Mouse (Mus musculus): Measurements from ENCODE around the gene Adpgk. TPM values are rescaled to one million over a fixed set of nuclear protein-coding genes. Genes with fewer than 3 reads are reported as not detected.

The Adpgk gene
- total RNA-seq (2021) = 10 to 100 TPM; 14.8 to 16.2 TPM

GRCm38 (mm10) chr9:59290957-59291687, at the start of gene Adpgk:
Gene Adpgk, plus strand, starts transcription at chr9:59291558.
- DNase-seq (ENCODE audit: low spot score in 2 of 2) = peak; percentile 98 to 99
- intact Hi-C loops (cut with DNase I) = loop anchor here (1.0 kb wide), 1 partner anchor 195 kb away; the partner anchor contains the start of gene Arih1

- intact Hi-C loops (cut with DNase I) = no loop called here
- DNase-seq (ENCODE audit: low spot score in 2 of 2) = no peak
These were observed 46.2 kb upstream of the Adpgk start for GRCm38 (mm10) chr9:59245181-59245580.

- intact Hi-C loops (cut with DNase I) = no loop called here
- DNase-seq (ENCODE audit: low spot score in 2 of 2) = no peak
These were observed 44.8 kb upstream of the Adpgk start for GRCm38 (mm10) chr9:59246456-59247029.

GRCm38 (mm10) chr9:59249359-59249758, 42.0 kb upstream of the Adpgk start:
- intact Hi-C loops (cut with DNase I) = no loop called here
- no peak for DNase-seq (ENCODE audit: low spot score in 2 of 2)

DNA sequence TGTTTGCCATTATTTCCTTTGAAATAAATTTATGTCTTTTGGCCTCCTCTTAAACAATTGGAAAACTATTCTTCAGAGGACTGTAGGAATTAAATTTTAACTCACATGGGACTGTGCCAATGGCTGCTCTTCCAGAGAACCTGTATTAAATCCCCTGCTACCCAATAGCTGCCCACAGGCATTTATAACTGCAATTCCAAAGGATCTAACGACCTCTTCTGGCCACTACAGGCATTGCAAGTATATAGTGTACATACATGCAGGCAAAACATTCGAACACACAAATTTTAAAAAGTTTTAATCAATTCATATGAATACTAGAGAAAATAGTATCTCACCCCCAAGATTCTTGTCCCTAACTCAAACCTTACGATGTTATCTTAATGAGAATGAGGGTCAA, 41.1 kb upstream of the Adpgk start:
- intact Hi-C loops (cut with DNase I) = no loop called here
- DNase-seq (ENCODE audit: low spot score in 2 of 2) = no peak

DNA sequence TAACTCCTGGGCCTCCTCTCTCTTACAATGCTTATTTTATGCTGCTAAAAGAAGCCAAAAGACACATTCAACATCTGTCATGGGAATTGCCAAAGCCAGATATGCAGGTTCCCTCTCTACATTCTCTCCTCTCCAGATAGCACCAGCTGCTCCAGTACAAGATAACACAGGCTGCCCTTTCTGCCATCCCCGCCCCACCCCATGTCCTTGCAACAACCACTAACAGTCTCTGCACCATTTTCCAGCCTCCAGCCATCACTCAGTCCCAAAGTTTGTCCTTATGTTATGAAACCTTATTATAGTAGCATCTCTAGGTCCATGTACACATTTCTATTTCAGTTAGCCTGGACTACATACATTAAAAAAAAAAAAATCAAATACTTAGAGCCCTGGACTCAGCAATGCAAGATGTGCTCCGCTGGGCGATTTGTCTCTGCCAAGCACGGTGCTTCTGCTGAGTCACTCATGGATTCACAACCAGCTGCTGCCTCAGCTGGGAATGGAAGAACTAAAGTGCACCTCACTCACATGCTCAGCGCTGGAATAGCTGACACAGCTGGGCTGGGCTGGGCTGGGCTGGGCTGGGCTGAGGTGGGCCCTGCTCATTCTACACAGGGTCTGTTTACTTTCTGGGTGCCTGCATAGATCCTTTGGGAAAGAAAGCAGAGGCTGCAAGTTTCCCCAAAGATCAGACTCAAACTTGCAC, 36.5 kb upstream of the Adpgk start:
- no peak for DNase-seq (ENCODE audit: low spot score in 2 of 2)
- intact Hi-C loops (cut with DNase I) = no loop called here

DNA sequence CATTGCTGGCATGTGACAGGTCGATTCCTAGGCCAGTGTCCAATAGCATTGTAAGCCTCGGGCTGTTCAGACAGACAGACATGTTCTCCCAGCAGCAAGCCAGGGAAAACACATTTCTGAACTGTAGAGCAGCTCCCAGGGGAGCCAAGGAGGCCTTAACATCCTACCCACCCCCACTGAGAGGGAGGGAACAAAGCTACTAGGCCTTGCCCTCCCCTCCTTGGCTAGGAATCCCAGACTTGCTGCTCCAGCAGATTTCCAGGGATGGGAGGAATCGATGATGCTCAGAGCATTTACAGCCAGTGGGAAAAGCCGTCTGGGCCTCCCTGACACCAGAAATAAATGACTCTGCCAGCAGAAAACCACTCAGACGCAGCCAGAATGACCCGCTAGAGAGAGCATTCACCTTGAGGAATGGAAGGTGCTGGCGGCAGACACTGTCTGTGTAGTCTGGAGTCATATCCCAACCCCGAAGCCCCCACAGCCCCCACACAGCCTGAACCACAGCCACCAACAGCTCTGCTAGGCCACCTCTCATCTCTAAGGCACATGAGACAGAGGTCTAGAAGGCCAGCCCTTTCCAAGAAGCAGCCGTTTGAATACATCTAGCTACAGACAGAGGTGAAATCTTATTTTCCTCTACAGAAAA, 31.4 kb upstream of the Adpgk start:
- DNase-seq (ENCODE audit: low spot score in 2 of 2) = no peak
- intact Hi-C loops (cut with DNase I) = no loop called here

- DNase-seq (ENCODE audit: low spot score in 2 of 2) = no peak
- intact Hi-C loops (cut with DNase I) = loop anchor here (5.0 kb wide), 1 partner anchor 364 kb away; no protein-coding TSS in a partner anchor
These were observed 25.0 kb upstream of the Adpgk start for GRCm38 (mm10) chr9:59266332-59266731.

DNA sequence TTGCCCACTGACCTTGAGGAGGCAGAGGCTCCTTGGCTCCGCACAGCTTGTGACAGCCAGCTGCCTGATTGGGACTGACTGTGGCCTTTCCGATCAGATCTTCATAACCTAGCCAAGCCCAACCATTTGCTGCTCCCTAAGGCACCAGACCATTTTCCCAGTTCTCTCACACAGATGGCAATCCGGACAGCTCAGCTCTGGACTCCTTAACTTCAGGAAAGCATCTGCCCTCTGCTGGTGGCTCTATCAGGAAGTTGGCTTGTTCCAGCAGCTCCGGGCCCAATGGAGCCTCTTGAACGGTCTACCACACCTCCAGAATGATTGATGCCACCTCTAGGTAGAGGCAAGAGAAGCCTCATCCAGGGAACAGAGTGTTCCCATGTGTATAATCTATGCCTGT, 21.6 kb upstream of the Adpgk start:
- DNase-seq (ENCODE audit: low spot score in 2 of 2) = peak; percentile 25 to 50
- intact Hi-C loops (cut with DNase I) = loop anchor here (2.0 to 5.0 kb wide), 2 partner anchors 257 to 367 kb away; no protein-coding TSS in a partner anchor

DNA sequence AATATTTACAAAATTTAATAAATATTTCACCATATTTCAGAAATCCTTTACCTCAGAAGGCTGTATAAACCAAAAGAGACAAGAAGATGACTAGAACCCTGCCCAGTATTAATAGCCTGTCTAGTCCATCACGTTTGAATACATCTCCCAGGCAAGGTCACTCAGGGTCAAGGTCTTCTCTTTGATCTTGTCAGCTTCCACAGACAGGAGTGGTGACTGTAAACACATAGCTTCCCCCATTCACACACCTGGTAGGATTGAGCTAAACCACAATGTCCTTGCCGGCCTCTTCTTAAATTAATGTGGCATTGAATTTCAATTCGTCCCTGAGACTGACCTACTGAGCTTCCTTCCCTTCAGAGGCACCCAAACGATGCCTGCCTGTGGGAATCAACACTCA, 20.3 kb upstream of the Adpgk start:
- intact Hi-C loops (cut with DNase I) = no loop called here
- DNase-seq (ENCODE audit: low spot score in 2 of 2) = no peak

DNA sequence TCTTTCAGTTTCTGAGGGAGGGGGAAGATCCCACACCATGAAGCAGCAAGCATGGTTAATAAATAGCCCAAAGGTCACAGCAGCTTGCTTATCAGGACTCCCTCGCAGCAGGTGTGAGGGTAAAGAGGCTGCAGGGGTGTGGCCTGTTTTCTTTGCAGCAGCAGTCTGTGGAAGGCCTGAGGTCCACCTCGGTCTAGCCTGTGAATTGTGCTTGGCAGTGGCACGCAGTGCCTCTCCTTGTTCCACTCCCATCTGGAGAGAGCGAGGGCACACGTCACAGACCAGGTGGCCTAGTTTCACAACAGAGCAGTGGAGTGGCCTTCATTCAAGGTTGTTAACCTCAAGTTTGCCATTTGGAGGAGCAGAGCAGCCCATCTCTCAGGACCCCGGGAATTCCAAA, 19.6 kb upstream of the Adpgk start:
- no peak for DNase-seq (ENCODE audit: low spot score in 2 of 2)
- intact Hi-C loops (cut with DNase I) = no loop called here

- intact Hi-C loops (cut with DNase I) = no loop called here
- DNase-seq (ENCODE audit: low spot score in 2 of 2) = no peak
These were observed 18.2 kb upstream of the Adpgk start for GRCm38 (mm10) chr9:59273199-59273598.

- DNase-seq (ENCODE audit: low spot score in 2 of 2) = no peak
- intact Hi-C loops (cut with DNase I) = no loop called here
These were observed 16.4 kb upstream of the Adpgk start for GRCm38 (mm10) chr9:59274846-59275455.

- no peak for DNase-seq (ENCODE audit: low spot score in 2 of 2)
- intact Hi-C loops (cut with DNase I) = no loop called here
These were observed 13.2 kb upstream of the Adpgk start for GRCm38 (mm10) chr9:59278199-59278598.

DNA sequence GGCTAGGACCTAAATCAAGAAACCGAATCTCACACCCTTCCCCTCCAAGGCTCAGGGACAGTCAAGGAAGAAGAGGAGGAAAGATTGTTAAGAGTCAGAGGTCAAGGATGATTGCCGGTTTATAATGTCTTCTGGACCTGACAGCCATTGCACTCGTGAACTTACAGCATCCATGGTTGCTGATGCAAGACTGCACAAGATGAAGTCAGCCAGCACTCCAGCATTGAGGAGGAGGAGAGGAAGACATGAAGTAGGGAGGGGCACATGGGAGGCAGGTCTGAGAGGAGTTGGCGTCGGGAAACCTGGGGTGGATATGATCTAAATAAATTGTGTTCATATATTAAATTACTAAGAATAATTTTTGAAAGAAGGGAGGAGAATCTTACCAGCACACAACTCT, 12.7 kb upstream of the Adpgk start:
- DNase-seq (ENCODE audit: low spot score in 2 of 2) = no peak
- intact Hi-C loops (cut with DNase I) = no loop called here

DNA sequence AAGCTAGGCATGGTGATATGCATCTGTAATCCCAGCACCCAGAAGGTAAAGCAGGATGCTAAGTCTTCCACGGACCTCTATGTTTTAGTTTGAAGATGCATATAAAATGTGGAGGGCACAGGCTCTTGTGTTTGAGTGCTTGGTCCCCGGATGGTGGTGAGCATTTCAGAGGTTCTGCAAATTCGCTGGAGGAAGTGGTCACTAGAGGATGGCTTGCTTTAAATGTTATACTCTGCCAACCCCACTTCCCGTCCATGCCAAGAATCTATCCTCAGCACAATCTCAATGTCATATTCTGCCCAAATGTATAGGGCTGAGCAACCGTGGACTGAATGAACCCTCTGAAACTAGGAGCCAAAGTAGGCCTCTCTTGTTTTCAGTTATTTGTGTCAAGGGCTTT, 10.5 kb upstream of the Adpgk start:
- no peak for DNase-seq (ENCODE audit: low spot score in 2 of 2)
- intact Hi-C loops (cut with DNase I) = loop anchor here (5.0 kb wide), 1 partner anchor 379 kb away; no protein-coding TSS in a partner anchor

GRCm38 (mm10) chr9:59281871-59282682, 9.3 kb upstream of the Adpgk start:
- intact Hi-C loops (cut with DNase I) = loop anchor here (1.0 to 5.0 kb wide), 2 partner anchors 268 to 380 kb away; no protein-coding TSS in a partner anchor
- DNase-seq (ENCODE audit: low spot score in 2 of 2) = peak; percentile 77

DNA sequence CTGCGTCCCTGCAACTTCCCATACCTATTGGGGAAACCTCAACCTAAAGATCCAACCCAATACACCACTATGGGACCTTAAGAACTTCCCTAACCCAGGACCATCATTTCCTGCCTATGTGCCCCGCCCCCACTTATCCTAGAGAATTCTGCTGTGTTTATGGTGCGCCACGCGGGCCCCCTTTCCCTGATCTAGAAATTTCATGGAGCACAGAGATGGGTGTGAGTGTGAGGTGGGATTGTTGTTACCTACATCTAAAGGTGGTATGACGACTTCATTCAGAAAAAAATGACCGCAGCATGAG, 8.7 kb upstream of the Adpgk start:
- no peak for DNase-seq (ENCODE audit: low spot score in 2 of 2)

DNA sequence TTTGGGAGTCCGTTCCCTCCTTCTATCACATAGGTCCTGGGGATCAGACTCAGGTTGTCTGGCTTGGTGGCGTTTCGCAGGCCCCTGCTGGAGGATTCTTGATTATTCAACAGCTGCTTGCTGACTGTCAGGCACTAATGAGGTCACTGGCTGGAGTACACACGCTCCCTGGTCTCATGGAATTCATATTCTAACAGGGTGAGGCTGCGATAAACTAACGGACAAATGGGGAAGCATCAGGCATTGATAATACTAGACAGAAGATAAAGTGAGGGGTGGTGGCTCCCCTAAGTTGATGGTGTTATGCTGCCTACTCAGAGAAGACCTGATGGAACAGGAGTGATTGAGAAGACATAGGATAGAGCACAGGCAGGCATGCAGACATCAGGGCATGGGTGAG, 5.7 kb upstream of the Adpgk start:
- intact Hi-C loops (cut with DNase I) = no loop called here

More for the DNA sequence above, 8.7 kb upstream of the Adpgk start:
- intact Hi-C loops (cut with DNase I) = loop anchor here (1.0 to 5.0 kb wide), 2 partner anchors 268 to 380 kb away; no protein-coding TSS in a partner anchor

More for the DNA sequence above, 5.7 kb upstream of the Adpgk start:
- no peak for DNase-seq (ENCODE audit: low spot score in 2 of 2)

Measured in left cerebral cortex, postnatal 36 days (tissue).